Mouse (Mus musculus) olfactory bulb, adult 2 months (tissue): ENCODE data around the gene Auts2.

Experiments
- CTCF ChIP-seq: fragments of 200-500 bp; IDR thresholded peaks from 2 replicates; pipeline ENCODE4 v1.5.1; 2012; ENCODE audit warnings: low read depth, mild to moderate bottlenecking, low read length, moderate library complexity; ENCODE audit not compliant: insufficient read depth
- POLR2A ChIP-seq: fragments of 200-500 bp; IDR thresholded peaks from 2 replicates; pipeline ENCODE4 v1.6.1; 2012; ENCODE audit warnings: mild to moderate bottlenecking, low read depth, low read length, moderate library complexity; ENCODE audit not compliant: insufficient read depth

GRCm38 (mm10) chr5:131575733-131576265 is 967.3 kb downstream of the Auts2 start:
- no peak for TF ChIP-seq POLR2A
- no peak for TF ChIP-seq CTCF
